Mouse (Mus musculus): ENCODE measurements around the gene Kcnk18.

GRCm38 (mm10) chr19:59239124-59239817, 20.3 kb downstream of the Kcnk18 start:
- TF ChIP-seq CTCF (IDR thresholded peaks at IDR 0.05; ENCODE audit: low read depth, low read length) (peak; percentile 100), POLR2A (IDR thresholded peaks at IDR 0.05; ENCODE audit: extremely low read depth, insufficient read depth, low read length) (no peak)
